Mouse (Mus musculus): ENCODE measurements around the gene Zfp704. TPM values are rescaled to one million over a fixed set of nuclear protein-coding genes. Genes with fewer than 3 reads are reported as not detected.

Gene Zfp704
- total and polyA plus RNA-seq, 3 experiments: not detected

- DNase-seq (ENCODE audit: extremely low read depth): no peak
- TF ChIP-seq MXI1 (IDR thresholded peaks at IDR 0.05; ENCODE audit: low read depth, low read length) (no peak), RAD21 (IDR thresholded peaks at IDR 0.05; ENCODE audit: low read depth, low read length) (no peak), POLR2AphosphoS2 (IDR thresholded peaks at IDR 0.05; ENCODE audit: low read depth, low read length) (no peak), HCFC1 (IDR thresholded peaks at IDR 0.05; ENCODE audit: low read depth, low read length) (no peak), MEF2A (IDR thresholded peaks at IDR 0.05; ENCODE audit: borderline replicate concordance, low read depth, low read length) (no peak), ZMIZ1 (IDR thresholded peaks at IDR 0.05; ENCODE audit: low read depth, low read length) (no peak), ZKSCAN1 (IDR thresholded peaks at IDR 0.05; ENCODE audit: borderline replicate concordance, low read depth, low read length) (no peak), RCOR1 (conservative IDR thresholded peaks at IDR 0.05; ENCODE audit: low read depth, low read length) (no peak), UBTF (IDR thresholded peaks at IDR 0.05; ENCODE audit: low read depth, low read length) (no peak), USF2 (conservative IDR thresholded peaks at IDR 0.05; ENCODE audit: low read depth, low read length) (no peak), MAZ (IDR thresholded peaks at IDR 0.05; ENCODE audit: low read depth, low read length) (no peak), CHD2 (IDR thresholded peaks at IDR 0.05; ENCODE audit: low read length) (no peak), SMC3 (IDR thresholded peaks at IDR 0.05; ENCODE audit: low read depth, low read length) (no peak), MAX (IDR thresholded peaks at IDR 0.05; ENCODE audit: low read length) (no peak), E2F4 (IDR thresholded peaks at IDR 0.05; ENCODE audit: insufficient replicate concordance, low read depth, low read length) (no peak), TCF12 (IDR thresholded peaks at IDR 0.05; ENCODE audit: low read depth, low read length) (no peak), ZC3H11A (IDR thresholded peaks at IDR 0.05; ENCODE audit: low read depth, low read length) (no peak), ETS1 (conservative IDR thresholded peaks at IDR 0.05; ENCODE audit: low read depth, low read length) (no peak), NRF1 (IDR thresholded peaks at IDR 0.05; ENCODE audit: low read depth, low read length) (no peak), EP300 (IDR thresholded peaks at IDR 0.05; ENCODE audit: low read length) (no peak)
- dilution Hi-C loops (cut with MboI; ENCODE audit: extremely low pct_ligation_motif_present, extremely low pct_unique_long_range_greater_than_20kb, low sequenced_read_pairs): no loop called here
- H3K9me3 ChIP-seq (replicated peaks; ENCODE audit: low read length): no peaks in the 10 kb centered on the region
- H3K36me3 ChIP-seq (replicated peaks in 1 of 2; ENCODE audit: control insufficient read depth in 1 of 2, insufficient read depth in 1 of 2, low read length in 1 of 2): no peaks in the 10 kb centered on the region
- H3K4me2 ChIP-seq (ENCODE audit: insufficient read depth, low read depth, poor library complexity, severe bottlenecking): no peak overlapping the region
- H3K4me1 ChIP-seq (ENCODE audit: control insufficient read depth in 1 of 2, insufficient read depth in 2 of 2): peaks cover 0 to 29% of the 10 kb centered on the region in 2 experiments; a peak in 2 of 4 replicates
- H3K9ac ChIP-seq (ENCODE audit: insufficient read depth, low read depth): no peak overlapping the region
- H3K27me3 ChIP-seq (replicated peaks): no peaks in the 10 kb centered on the region
- H3K4me3 ChIP-seq (replicated peaks in 1 of 3; ENCODE audit: low read depth in 2 of 3, low read length in 2 of 3, poor library complexity in 1 of 3): no peak overlapping the region
- in situ Hi-C loops (cut with MboI; ENCODE audit: low pct_ligation_motif_present, low pct_unique_long_range_greater_than_20kb, low sequenced_read_pairs): no loop called here
- H3K79me2 ChIP-seq (replicated peaks; ENCODE audit: control insufficient read depth, extremely low read depth, insufficient read depth, poor library complexity, severe bottlenecking): no peaks in the 10 kb centered on the region
- H3K27ac ChIP-seq (ENCODE audit: insufficient read depth, low read depth): no peak overlapping the region
Measured at GRCm38 (mm10) chr3:9429946-9430345, 179.9 kb downstream of the Zfp704 start.

DNA sequence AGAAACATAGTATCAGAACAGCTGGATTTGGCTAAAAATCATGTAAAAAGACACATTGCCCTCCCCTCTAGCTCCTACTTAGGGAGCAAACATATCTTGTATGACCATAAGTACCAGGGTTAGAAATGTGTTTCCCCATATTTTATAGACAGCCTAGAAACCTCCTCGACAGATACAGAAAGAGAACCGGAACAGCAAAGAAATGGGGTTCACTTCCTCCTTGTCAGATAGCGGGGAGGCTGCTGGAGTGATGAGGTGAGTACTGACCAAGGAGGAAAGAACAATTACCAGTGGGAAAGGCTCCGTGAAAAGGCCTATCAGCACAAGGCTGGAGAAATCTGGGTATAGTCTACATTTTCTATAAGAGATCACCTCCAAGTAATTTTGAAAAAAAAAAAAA lies 182.1 kb downstream of the Zfp704 start:
- no peak overlapping the region for H3K4me3 ChIP-seq (replicated peaks in 1 of 3; ENCODE audit: low read depth in 2 of 3, low read length in 2 of 3, poor library complexity in 1 of 3)
- no peaks in the 10 kb centered on the region for H3K36me3 ChIP-seq (replicated peaks in 1 of 2; ENCODE audit: control insufficient read depth in 1 of 2, insufficient read depth in 1 of 2, low read length in 1 of 2)
- no peak for DNase-seq (ENCODE audit: extremely low read depth)
- dilution Hi-C loops (cut with MboI; ENCODE audit: extremely low pct_ligation_motif_present, extremely low pct_unique_long_range_greater_than_20kb, low sequenced_read_pairs): no loop called here
- no peak overlapping the region for H3K9ac ChIP-seq (ENCODE audit: insufficient read depth, low read depth)
- no peak overlapping the region for H3K4me2 ChIP-seq (ENCODE audit: insufficient read depth, low read depth, poor library complexity, severe bottlenecking)
- peaks cover 0 to 10% of the 10 kb centered on the region in 2 experiments; a peak in 2 of 4 replicates for H3K4me1 ChIP-seq (ENCODE audit: control insufficient read depth in 1 of 2, insufficient read depth in 2 of 2)
- no peaks in the 10 kb centered on the region for H3K27me3 ChIP-seq (replicated peaks)
- no peak overlapping the region for H3K27ac ChIP-seq (ENCODE audit: insufficient read depth, low read depth)
- in situ Hi-C loops (cut with MboI; ENCODE audit: low pct_ligation_motif_present, low pct_unique_long_range_greater_than_20kb, low sequenced_read_pairs): no loop called here
- TF ChIP-seq SMC3 (IDR thresholded peaks at IDR 0.05; ENCODE audit: low read depth, low read length) (no peak), JUN (IDR thresholded peaks at IDR 0.05; ENCODE audit: insufficient read depth, low read depth, low read length) (no peak), NELFE (IDR thresholded peaks at IDR 0.05; ENCODE audit: low read depth, low read length) (no peak), UBTF (IDR thresholded peaks at IDR 0.05; ENCODE audit: low read depth, low read length) (no peak), ZKSCAN1 (IDR thresholded peaks at IDR 0.05; ENCODE audit: borderline replicate concordance, low read depth, low read length) (no peak), USF2 (conservative IDR thresholded peaks at IDR 0.05; ENCODE audit: low read depth, low read length) (no peak), CTCF (conservative IDR thresholded peaks at IDR 0.05 in 1 of 2, IDR thresholded peaks at IDR 0.05 in 1 of 2; ENCODE audit: low read depth in 2 of 2, low read length in 2 of 2) (no peak), SIN3A (IDR thresholded peaks at IDR 0.05; ENCODE audit: low read length) (no peak), CHD1 (IDR thresholded peaks at IDR 0.05; ENCODE audit: low read depth, low read length) (no peak), USF1 (IDR thresholded peaks at IDR 0.05; ENCODE audit: low read depth, low read length) (no peak), EP300 (IDR thresholded peaks at IDR 0.05; ENCODE audit: low read length) (no peak), MEF2A (IDR thresholded peaks at IDR 0.05; ENCODE audit: borderline replicate concordance, low read depth, low read length) (no peak)
- H3K79me2 ChIP-seq (replicated peaks; ENCODE audit: control insufficient read depth, extremely low read depth, insufficient read depth, poor library complexity, severe bottlenecking): no peaks in the 10 kb centered on the region
- H3K9me3 ChIP-seq (replicated peaks; ENCODE audit: low read length): no peaks in the 10 kb centered on the region

Data from CH12.LX (cell line).